Comparison of ENCODE assay signal across 25 mouse cellular contexts in genomic region chr16:29201146-29201545, GRCm38 (mm10). TPM values are rescaled to one million over a fixed set of nuclear protein-coding genes. Genes with fewer than 3 reads are reported as not detected.
DNase-seq lines count a peak whose midpoint lies in the region; ATAC-seq and TF ChIP-seq lines count a peak whose summit lies in the region.
"Had no signal": no experiment of that assay in that cellular context is flagged by ENCODE, and none has a peak within 500 bp of the region (broad histone marks: within the 10 kb centered on the region; RNA-seq: fewer than 3 reads in every experiment).

No protein-coding gene starts in this region.

- TF ChIP-seq EP300 in heart, adult 2 months (IDR thresholded peaks at IDR 0.05; ENCODE audit: insufficient read depth, low read depth, low read length), result no peak

- H3K4me2 ChIP-seq in kidney, embryonic 16.5 days (replicated peaks; ENCODE audit: low read depth, low read length), result no peak overlapping the region
- no peak overlapping the region for H3K4me2 ChIP-seq in kidney, embryonic 14.5 days (replicated peaks; ENCODE audit: low read depth, low read length)
- H3K4me2 ChIP-seq: embryonic facial prominence, embryonic 12.5 days; forebrain, embryonic 13.5 days had no signal

- H3K27ac ChIP-seq in heart, adult 2 months, result no peak overlapping the region
- no peak overlapping the region for H3K27ac ChIP-seq in kidney, embryonic 16.5 days (ENCODE audit: low read length)
- H3K27ac ChIP-seq in kidney, embryonic 14.5 days (ENCODE audit: low read depth, low read length), result no peak overlapping the region
- H3K27ac ChIP-seq: embryonic facial prominence, embryonic 10.5 days; embryonic facial prominence, embryonic 12.5 days; forebrain, embryonic 13.5 days had no signal

- H3K4me3 ChIP-seq in heart, adult 2 months, result no peak overlapping the region
- no peak overlapping the region for H3K4me3 ChIP-seq in kidney, embryonic 16.5 days (ENCODE audit: low read length)
- H3K4me3 ChIP-seq in kidney, embryonic 14.5 days (ENCODE audit: low read length), result no peak overlapping the region
- H3K4me3 ChIP-seq: embryonic facial prominence, embryonic 10.5 days; embryonic facial prominence, embryonic 12.5 days; forebrain, embryonic 13.5 days had no signal

- no peaks in the 10 kb centered on the region for H3K36me3 ChIP-seq in heart, adult 2 months (ENCODE audit: control insufficient read depth, insufficient read depth, low read length)
- H3K36me3 ChIP-seq in kidney, embryonic 16.5 days (ENCODE audit: insufficient read depth, low read length), result no peaks in the 10 kb centered on the region
- no peaks in the 10 kb centered on the region for H3K36me3 ChIP-seq in kidney, embryonic 14.5 days (ENCODE audit: control insufficient read depth, insufficient read depth, low read length)
- H3K36me3 ChIP-seq: embryonic facial prominence, embryonic 10.5 days; embryonic facial prominence, embryonic 12.5 days; G1E had no signal

- no peak for TF ChIP-seq POLR2A in heart, adult 2 months (IDR thresholded peaks at IDR 0.05; ENCODE audit: insufficient read depth, low read depth, low read length)

- peak; percentile 43 for DNase-seq in heart, adult 11 months
- DNase-seq in heart, adult 2 months, result no peak
- peak; percentile 9 for DNase-seq in kidney, adult 18-20 months
- peak; percentile 28 to 54 for DNase-seq in kidney, adult 8-10 months
- DNase-seq in kidney, postnatal 36 days, result peak; percentile 21 to 53
- no peak for DNase-seq in kidney, postnatal 4 days
- DNase-seq: adrenal gland, adult 8-10 months; adrenal gland, postnatal 14 days; adrenal gland, postnatal 36 days; B cell, adult 2 months; cerebellum, adult 11-12 months; cerebellum, adult 2 months; cerebellum, adult 9-10 months; cerebellum, postnatal 10 days; cerebellum, postnatal 25 days had no signal

- no peaks in the 10 kb centered on the region; the same call in 1 of the 2 replicates for H3K27me3 ChIP-seq in heart, adult 2 months (ENCODE audit: control insufficient read depth, insufficient read depth, low read length)
- H3K27me3 ChIP-seq in kidney, embryonic 16.5 days (ENCODE audit: insufficient read depth, low read length), result no peaks in the 10 kb centered on the region
- H3K27me3 ChIP-seq in kidney, embryonic 14.5 days (ENCODE audit: control insufficient read depth, insufficient read depth, low read length), result no peaks in the 10 kb centered on the region
- H3K27me3 ChIP-seq: CH12.LX; embryonic facial prominence, embryonic 12.5 days; forebrain, embryonic 13.5 days had no signal

- H3K9ac ChIP-seq in heart, adult 2 months (ENCODE audit: low read depth, low read length), result no peak overlapping the region
- no peak overlapping the region for H3K9ac ChIP-seq in kidney, embryonic 16.5 days (replicated peaks; ENCODE audit: low read length)
- no peak overlapping the region for H3K9ac ChIP-seq in kidney, embryonic 14.5 days (ENCODE audit: low read depth, low read length)
- H3K9ac ChIP-seq: embryonic facial prominence, embryonic 12.5 days; forebrain, embryonic 13.5 days had no signal

- no peak for ATAC-seq in kidney, embryonic 16.5 days (ENCODE audit: low FRiP score, low TSS enrichment)
- no peak for ATAC-seq in kidney, embryonic 14.5 days (ENCODE audit: low FRiP score, low TSS enrichment)
- ATAC-seq: activated CD4-positive, CD25-positive, alpha-beta regulatory T cell, adult 4 months; CD4-positive, CD25-positive, alpha-beta regulatory T cell, adult 4 months; forebrain, embryonic 13.5 days; Patski had no signal

- intact Hi-C loops in heart, adult 2 months (cut with DNase I), result no loop called here

- no peak for TF ChIP-seq CTCF in heart, adult 2 months (IDR thresholded peaks at IDR 0.05)

- no peaks in the 10 kb centered on the region; the same call in 1 of the 2 replicates for H3K4me1 ChIP-seq in heart, adult 2 months (ENCODE audit: control insufficient read depth, insufficient read depth, low read length)
- H3K4me1 ChIP-seq in kidney, embryonic 16.5 days (ENCODE audit: insufficient read depth, low read length), result no peaks in the 10 kb centered on the region
- no peaks in the 10 kb centered on the region for H3K4me1 ChIP-seq in kidney, embryonic 14.5 days (ENCODE audit: control insufficient read depth, insufficient read depth, low read length)
- H3K4me1 ChIP-seq: forebrain, embryonic 13.5 days had no signal

- no peaks in the 10 kb centered on the region for H3K9me3 ChIP-seq in kidney, embryonic 16.5 days (ENCODE audit: low read length)
- no peaks in the 10 kb centered on the region for H3K9me3 ChIP-seq in kidney, embryonic 14.5 days (ENCODE audit: control insufficient read depth, low read length)
- H3K9me3 ChIP-seq: embryonic facial prominence, embryonic 10.5 days; embryonic facial prominence, embryonic 12.5 days; forebrain, embryonic 13.5 days had no signal

- WGBS in heart, adult 2 months, result 84% methylated on average over 2 of the region's 2 CpGs
- WGBS in kidney, embryonic 16.5 days, result 81% methylated on average over 2 of the region's 2 CpGs
- WGBS in kidney, embryonic 14.5 days, result 91% methylated on average over 2 of the region's 2 CpGs

- no peaks in the 10 kb centered on the region for H3K79me2 ChIP-seq in heart, adult 2 months (replicated peaks; ENCODE audit: control insufficient read depth, insufficient read depth, low read length)

RNA-seq across cellular contexts. Expression of gene Hrasls, which starts 8.3 kb away (rescaled TPM):
- total RNA-seq in heart, adult 2 months (2021), result 10 to 100 TPM; 29.8 to 34.3 TPM
- polyA plus RNA-seq in heart, adult 2 months (2012; rRNA removed), result 29.6 and 38.0 TPM in 2 replicates
- polyA plus RNA-seq in kidney, embryonic 16.5 days (2015; fragmentation: Nextera tagmentation; extraction: Ambion mirVana), result 0.14 and 0.28 TPM in 2 replicates
- 0.10 and 0.16 TPM in 2 replicates for polyA plus RNA-seq in kidney, embryonic 14.5 days (2014; fragmentation: Nextera tagmentation; extraction: Ambion mirVana)
- total RNA-seq: CH12.LX had no signal
- polyA plus RNA-seq: activated CD4-positive, CD25-positive, alpha-beta regulatory T cell, adult 4 months; CD4-positive, CD25-positive, alpha-beta regulatory T cell, adult 4 months; G1E; Patski had no signal

Comparison
In these comparisons a context has a peak if more than half of its experiments do, and no peak if none do; other contexts are left out.
1. DNase-seq: peak in heart, adult 11 months (single experiment), kidney, adult 18-20 months (single experiment), kidney, adult 8-10 months (2 of 2) and kidney, postnatal 36 days (2 of 2); none in heart, adult 2 months (0 of 2) and kidney, postnatal 4 days (0 of 2).
2. RNA of gene Hrasls, which starts 8.3 kb away (polyA plus RNA-seq): 29.6 to 38.0 TPM in heart, adult 2 months; 0.10 to 0.16 TPM in kidney, embryonic 14.5 days and 0.14 to 0.28 TPM in kidney, embryonic 16.5 days; every median in the first group is over 10 times any median in the second.